Mouse (Mus musculus): ENCODE data around the gene Cd3e.

DNA sequence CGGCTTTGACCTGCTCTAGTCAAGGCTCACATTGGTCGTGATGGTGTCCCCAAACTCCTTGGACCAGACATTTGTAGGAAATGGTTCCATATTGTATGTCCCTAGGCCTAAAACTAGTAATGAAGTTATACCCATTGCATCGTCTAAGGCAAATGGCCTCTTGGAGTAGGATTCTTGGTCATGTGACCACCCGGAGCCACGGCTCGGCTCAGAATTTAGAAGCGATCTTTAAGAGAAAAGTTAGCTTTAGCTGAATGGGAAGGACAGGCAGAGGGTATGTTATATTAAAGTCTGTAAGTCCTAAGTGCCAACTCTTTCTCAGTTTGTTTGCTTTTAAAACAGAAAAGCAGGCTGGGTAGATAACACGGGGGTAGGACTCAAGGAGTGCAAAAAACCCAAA is 27.3 kb downstream of the Cd3e start:
- no peak for TF ChIP-seq CTCF (IDR thresholded peaks at IDR 0.05; ENCODE audit: insufficient read depth, low read depth, low read length)
- no peak for TF ChIP-seq POLR2A (IDR thresholded peaks at IDR 0.05; ENCODE audit: insufficient read depth, low read depth, low read length)

All from olfactory bulb, adult 2 months (tissue).